Mouse (Mus musculus): ENCODE measurements around the gene Rom1.

DNA sequence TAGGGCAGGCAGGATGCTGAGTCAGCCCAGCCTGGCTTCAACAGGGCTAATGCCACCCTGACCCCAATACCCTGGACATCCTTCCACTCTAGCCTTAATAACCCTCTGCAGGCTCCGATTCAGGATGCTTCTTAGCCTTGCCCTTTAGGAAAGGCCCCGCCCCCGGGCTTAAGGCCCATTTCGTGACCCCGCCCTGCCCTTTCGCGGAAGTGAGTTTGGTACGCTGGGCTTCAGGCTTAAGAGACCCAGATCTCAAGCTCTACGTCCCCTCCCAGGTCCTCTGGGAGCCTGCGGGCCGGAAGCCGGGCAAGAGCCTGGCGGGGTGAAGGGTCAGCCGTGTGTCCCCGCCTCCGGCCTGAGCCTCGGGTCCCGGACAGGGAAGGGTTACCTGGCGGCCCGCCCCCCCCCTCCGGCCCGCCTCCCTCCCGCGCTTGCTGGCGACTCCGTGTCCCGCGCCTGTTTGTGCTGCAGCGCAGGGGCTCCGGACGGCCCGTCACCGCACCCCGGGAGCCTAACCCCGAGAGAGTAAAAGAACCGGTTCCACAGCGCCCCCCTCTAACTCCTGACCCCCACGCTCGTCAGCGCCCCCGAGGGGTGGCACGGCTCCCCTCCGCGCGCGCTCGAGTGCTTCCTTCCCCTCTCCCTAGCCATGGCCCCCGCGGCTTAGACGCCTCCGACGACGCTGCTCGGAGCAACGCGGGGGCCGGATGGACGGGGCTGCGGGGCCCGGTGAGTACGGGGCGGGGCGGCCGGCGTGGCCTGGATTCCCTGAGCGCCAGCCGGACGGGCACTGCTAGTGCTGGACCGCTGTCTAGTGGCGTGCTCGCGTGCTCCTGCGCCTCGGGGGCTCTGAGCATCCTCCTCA, at the start of gene Rom1, which contains the start of gene Eml3:
- peak; percentile 64 for TF ChIP-seq CTCF (IDR thresholded peaks at IDR 0.05)
- TF ChIP-seq EP300 (IDR thresholded peaks at IDR 0.05): no peak
